In the genomic region with DNA sequence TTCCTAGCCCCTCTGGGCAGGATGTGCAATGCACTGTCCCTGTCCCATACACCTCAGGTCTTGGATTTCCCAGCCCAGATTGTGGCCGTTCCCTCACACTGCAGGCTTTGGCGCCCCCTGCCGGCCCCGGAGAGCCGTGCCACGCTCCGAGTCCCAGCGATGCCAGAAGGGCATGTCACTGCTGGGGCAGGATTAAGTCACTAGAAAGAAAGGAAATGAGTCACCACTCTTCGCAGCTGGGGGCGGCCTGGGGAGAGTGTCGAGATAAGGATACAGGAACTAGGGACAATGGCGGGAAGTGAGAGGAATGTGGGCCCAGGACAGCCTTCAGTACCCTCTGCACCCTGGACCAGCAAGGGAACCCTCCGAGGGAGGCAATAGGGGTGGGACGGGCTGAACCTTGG, we compare ENCODE assay signal across 8 mouse cellular contexts. TPM values are rescaled to one million over a fixed set of nuclear protein-coding genes. Genes with fewer than 3 reads are reported as not detected.
DNase-seq lines count a peak whose midpoint lies in the region; ATAC-seq lines count a peak whose summit lies in the region.

No protein-coding gene starts in this region.

- H3K4me1 ChIP-seq in hindbrain, embryonic 16.5 days (ENCODE audit: control insufficient read depth, insufficient read depth, low read depth, low read length): no peaks in the 10 kb centered on the region

- 10% methylated on average over 14 of the region's 14 CpGs for WGBS in hindbrain, embryonic 16.5 days

- H3K4me2 ChIP-seq in hindbrain, embryonic 16.5 days (ENCODE audit: low read length): no peak overlapping the region

- no peak overlapping the region for H3K9ac ChIP-seq in hindbrain, embryonic 16.5 days (ENCODE audit: low read depth, low read length)

- no peaks in the 10 kb centered on the region for H3K27me3 ChIP-seq in hindbrain, embryonic 16.5 days (replicated peaks; ENCODE audit: control insufficient read depth, insufficient read depth, low read length)

- no peak overlapping the region for H3K4me3 ChIP-seq in hindbrain, embryonic 16.5 days (ENCODE audit: low read length)

- peak; percentile 76 for ATAC-seq in hindbrain, embryonic 16.5 days

- DNase-seq in R1 (ENCODE audit: low read depth, low spot score): peak; percentile 88
- peak; percentile 93 to 96 for DNase-seq in cerebellum, postnatal 25 days
- peak; percentile 96 for DNase-seq in gastrocnemius, adult 18-20 months (ENCODE audit: low spot score)
- DNase-seq in left cerebral cortex, adult 18-20 months (ENCODE audit: low spot score in 2 of 2): peak; percentile 89 to 96
- peak; percentile 96 to 98 for DNase-seq in lung, postnatal 4 days
- peak; percentile 88 for DNase-seq in retina, postnatal 1 day
- peak; percentile 92 to 94 for DNase-seq in urinary bladder, adult 18-20 months (ENCODE audit: low spot score in 2 of 2)

- no peak overlapping the region for H3K27ac ChIP-seq in hindbrain, embryonic 16.5 days (ENCODE audit: low read depth, low read length)

- H3K9me3 ChIP-seq in hindbrain, embryonic 16.5 days (ENCODE audit: control insufficient read depth, low read length): no peaks in the 10 kb centered on the region

- H3K36me3 ChIP-seq in hindbrain, embryonic 16.5 days (ENCODE audit: control insufficient read depth, insufficient read depth, low read length): no peaks in the 10 kb centered on the region

RNA-seq across cellular contexts. Expression of a gene that starts 40.5 kb away (rescaled TPM):
- total RNA-seq in gastrocnemius, adult 18-20 months (2021): 10 to 100 TPM in 1 of 2 experiments, 1 to 10 TPM in 1; 6.7 to 10.3 TPM
- polyA plus RNA-seq in hindbrain, embryonic 16.5 days (2015; fragmentation: Nextera tagmentation; extraction: Ambion mirVana): 380 and 432 TPM in 2 replicates
- 10 to 100 TPM; 81.2 to 81.9 TPM for total RNA-seq in left cerebral cortex, adult 18-20 months (2021)

Comparison
In these comparisons a context has a peak if more than half of its experiments do, and no peak if none do; other contexts are left out.
1. RNA of a gene that starts 40.5 kb away (total RNA-seq): 81.2 to 81.9 TPM in left cerebral cortex, adult 18-20 months; 6.7 to 10.3 TPM in gastrocnemius, adult 18-20 months; every median in the first group is over 4 times any median in the second.
2. Peak in every context shown above with its lines, with median percentiles within 50 percentile points of each other: DNase-seq.